Mouse (Mus musculus): ENCODE results near the gene Arhgap28. TPM values are rescaled to one million over a fixed set of nuclear protein-coding genes. Genes with fewer than 3 reads are reported as not detected.
A peak's percentile ranks its signal among the peaks of the same experiment; 100 is the strongest.

Gene Arhgap28
- total RNA-seq (2017) = 1.3 TPM in 2 of 3 replicates, not detected in the other

- ATAC-seq (replicated peaks; ENCODE audit: insufficient number of reproducible peaks, low FRiP score, low TSS enrichment, poor library complexity, severe bottlenecking) = peak; percentile 87
Observed at GRCm38 (mm10) chr17:68003741-68004560, at the start of gene Arhgap28. Arhgap28 (minus strand) TSS chr17:68004120.

DNA sequence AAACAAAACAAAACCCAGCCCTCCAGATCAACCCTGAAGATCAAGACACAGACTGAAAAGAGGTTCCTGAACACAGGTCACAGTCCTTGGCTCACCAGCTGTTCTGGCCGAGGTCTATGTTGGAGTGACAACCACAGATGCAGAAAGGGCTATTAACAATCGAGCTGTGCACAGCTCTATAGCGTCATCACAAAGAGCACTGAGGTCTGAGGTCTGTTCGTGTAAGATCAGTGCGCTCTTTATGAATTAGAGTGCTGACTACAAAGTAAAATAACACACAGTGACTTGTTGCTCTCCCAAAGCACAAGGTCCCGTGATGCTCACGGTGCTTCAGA lies 42.4 kb upstream of the Arhgap28 start:
- no peak for ATAC-seq (replicated peaks; ENCODE audit: insufficient number of reproducible peaks, low FRiP score, low TSS enrichment, poor library complexity, severe bottlenecking)

- no peak for ATAC-seq (replicated peaks; ENCODE audit: insufficient number of reproducible peaks, low FRiP score, low TSS enrichment, poor library complexity, severe bottlenecking)
Observed at GRCm38 (mm10) chr17:68045655-68046340, 41.9 kb upstream of the Arhgap28 start.

- no peak for ATAC-seq (replicated peaks; ENCODE audit: insufficient number of reproducible peaks, low FRiP score, low TSS enrichment, poor library complexity, severe bottlenecking)
Observed at GRCm38 (mm10) chr17:68042377-68042776, 38.5 kb upstream of the Arhgap28 start.

- no peak for ATAC-seq (replicated peaks; ENCODE audit: insufficient number of reproducible peaks, low FRiP score, low TSS enrichment, poor library complexity, severe bottlenecking)
Observed at GRCm38 (mm10) chr17:68037011-68037410, 33.1 kb upstream of the Arhgap28 start.

- ATAC-seq (replicated peaks; ENCODE audit: insufficient number of reproducible peaks, low FRiP score, low TSS enrichment, poor library complexity, severe bottlenecking) = peak; percentile 29; the same call in 1 of the 2 replicates
Observed at GRCm38 (mm10) chr17:68029495-68029894, 25.6 kb upstream of the Arhgap28 start.

DNA sequence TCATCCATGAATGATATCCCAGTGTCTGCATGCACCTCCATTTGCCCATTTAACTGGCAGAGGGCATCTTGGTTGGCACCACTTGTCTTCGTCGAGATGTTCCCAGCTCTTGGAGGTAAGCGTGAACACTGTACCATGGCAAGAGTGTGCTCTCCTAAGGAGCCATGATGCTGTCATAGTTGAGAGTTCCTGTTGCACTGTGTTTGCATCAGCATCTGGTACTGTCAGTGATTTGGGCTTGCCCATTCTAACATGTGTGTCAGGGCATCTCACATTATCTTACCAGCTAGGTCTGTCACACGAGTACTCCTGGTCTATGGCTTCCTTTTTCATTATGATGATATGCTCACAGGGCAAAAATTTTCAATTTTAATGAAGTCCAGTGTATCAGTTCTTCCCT lies 24.6 kb upstream of the Arhgap28 start:
- no peak for ATAC-seq (replicated peaks; ENCODE audit: insufficient number of reproducible peaks, low FRiP score, low TSS enrichment, poor library complexity, severe bottlenecking)

- ATAC-seq (replicated peaks; ENCODE audit: insufficient number of reproducible peaks, low FRiP score, low TSS enrichment, poor library complexity, severe bottlenecking) = peak; percentile 79
Observed at GRCm38 (mm10) chr17:68024327-68024726, 20.4 kb upstream of the Arhgap28 start.

- ATAC-seq (replicated peaks; ENCODE audit: insufficient number of reproducible peaks, low FRiP score, low TSS enrichment, poor library complexity, severe bottlenecking) = no peak
Observed at GRCm38 (mm10) chr17:68019466-68020065, 15.6 kb upstream of the Arhgap28 start.

GRCm38 (mm10) chr17:68017095-68017494 lies 13.2 kb upstream of the Arhgap28 start:
- no peak for ATAC-seq (replicated peaks; ENCODE audit: insufficient number of reproducible peaks, low FRiP score, low TSS enrichment, poor library complexity, severe bottlenecking)

GRCm38 (mm10) chr17:68011606-68012005 lies 7.7 kb upstream of the Arhgap28 start:
- no peak for ATAC-seq (replicated peaks; ENCODE audit: insufficient number of reproducible peaks, low FRiP score, low TSS enrichment, poor library complexity, severe bottlenecking)

DNA sequence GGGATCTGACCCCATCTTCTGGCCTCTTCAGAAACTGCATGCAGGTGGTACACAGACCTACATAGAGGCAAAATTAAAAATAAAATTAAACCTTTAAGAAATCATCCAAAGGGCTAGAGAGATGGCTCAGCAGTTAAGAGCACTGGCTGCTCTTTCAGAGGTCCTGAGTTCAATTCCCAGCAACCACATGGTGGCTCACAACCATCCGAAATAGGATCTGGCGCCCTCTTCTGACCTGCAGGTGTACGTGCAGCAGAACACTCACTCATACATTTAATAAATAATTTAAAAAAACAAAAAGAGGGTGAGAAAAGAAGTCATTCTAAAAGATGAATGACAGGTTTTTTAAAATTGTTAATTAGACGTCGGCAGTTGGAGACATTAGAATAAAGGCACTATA lies 6.1 kb upstream of the Arhgap28 start:
- no peak for ATAC-seq (replicated peaks; ENCODE audit: insufficient number of reproducible peaks, low FRiP score, low TSS enrichment, poor library complexity, severe bottlenecking)

- no peak for ATAC-seq (replicated peaks; ENCODE audit: insufficient number of reproducible peaks, low FRiP score, low TSS enrichment, poor library complexity, severe bottlenecking)
Observed at GRCm38 (mm10) chr17:68004581-68005330, 836 bp upstream of the Arhgap28 start.

DNA sequence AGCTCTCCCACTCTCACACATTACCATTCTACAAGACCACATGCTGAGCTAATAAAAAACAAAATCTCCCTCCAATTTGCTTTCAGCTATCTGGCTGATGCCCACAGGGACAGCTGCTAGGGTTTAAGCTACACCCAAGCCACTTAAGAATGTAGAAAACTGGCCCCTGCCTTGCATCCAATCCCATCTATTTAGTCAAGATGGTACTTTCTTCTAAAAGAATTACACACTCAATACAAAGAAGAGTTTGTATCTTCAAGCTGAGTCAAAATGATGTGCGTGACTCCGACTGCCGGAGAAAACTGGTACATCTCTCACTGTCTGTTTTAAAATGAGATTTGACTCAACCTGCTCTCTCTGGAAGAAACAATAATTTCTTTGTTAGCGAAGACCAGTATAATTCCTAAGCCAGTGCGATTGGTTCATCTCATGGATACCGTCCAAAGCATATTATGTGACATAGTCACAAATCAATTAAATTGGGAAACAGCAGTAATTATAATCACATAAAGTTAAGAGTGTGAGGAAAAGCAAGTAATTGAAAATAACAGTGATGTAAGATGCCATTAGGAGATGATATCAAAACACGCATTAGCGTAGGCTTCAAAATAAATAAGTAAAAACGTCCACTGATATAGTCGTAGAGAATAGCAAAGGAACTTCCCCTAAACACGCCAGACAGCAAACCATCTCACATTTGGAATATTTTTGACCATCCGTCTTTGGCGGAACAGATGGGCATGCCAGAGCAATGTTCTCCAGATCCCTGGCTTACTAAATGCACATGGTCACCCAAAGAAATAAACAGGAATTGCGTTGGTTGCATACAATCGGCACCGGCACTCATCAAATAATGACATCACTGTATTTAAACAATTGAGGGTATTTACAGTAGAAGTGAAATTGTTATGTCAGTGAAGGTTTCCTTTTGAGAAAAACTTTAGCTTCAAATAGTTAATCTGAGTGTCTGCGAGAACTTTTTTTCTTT lies 1.0 kb downstream of the Arhgap28 start:
- ATAC-seq (replicated peaks; ENCODE audit: insufficient number of reproducible peaks, low FRiP score, low TSS enrichment, poor library complexity, severe bottlenecking) = no peak

GRCm38 (mm10) chr17:67999801-68000200 lies 4.1 kb downstream of the Arhgap28 start:
- ATAC-seq (replicated peaks; ENCODE audit: insufficient number of reproducible peaks, low FRiP score, low TSS enrichment, poor library complexity, severe bottlenecking) = no peak

GRCm38 (mm10) chr17:67996769-67997155 lies 7.2 kb downstream of the Arhgap28 start:
- no peak for ATAC-seq (replicated peaks; ENCODE audit: insufficient number of reproducible peaks, low FRiP score, low TSS enrichment, poor library complexity, severe bottlenecking)

- no peak for ATAC-seq (replicated peaks; ENCODE audit: insufficient number of reproducible peaks, low FRiP score, low TSS enrichment, poor library complexity, severe bottlenecking)
Observed at GRCm38 (mm10) chr17:67996097-67996768, 7.7 kb downstream of the Arhgap28 start.
